Mouse (Mus musculus) heart, postnatal 0 days (tissue): ENCODE results near the gene Ripor3.

Source experiments
- CTCF ChIP-seq: IDR thresholded peaks from 2 replicates; pipeline ENCODE4 v1.5.1; 2016; ENCODE audit warnings: antibody characterized with exemption, control low read depth, low read depth
- EP300 ChIP-seq: IDR thresholded peaks from 2 replicates; pipeline ENCODE4 v1.6.1; 2016; ENCODE audit warnings: antibody characterized with exemption, low read depth

DNA sequence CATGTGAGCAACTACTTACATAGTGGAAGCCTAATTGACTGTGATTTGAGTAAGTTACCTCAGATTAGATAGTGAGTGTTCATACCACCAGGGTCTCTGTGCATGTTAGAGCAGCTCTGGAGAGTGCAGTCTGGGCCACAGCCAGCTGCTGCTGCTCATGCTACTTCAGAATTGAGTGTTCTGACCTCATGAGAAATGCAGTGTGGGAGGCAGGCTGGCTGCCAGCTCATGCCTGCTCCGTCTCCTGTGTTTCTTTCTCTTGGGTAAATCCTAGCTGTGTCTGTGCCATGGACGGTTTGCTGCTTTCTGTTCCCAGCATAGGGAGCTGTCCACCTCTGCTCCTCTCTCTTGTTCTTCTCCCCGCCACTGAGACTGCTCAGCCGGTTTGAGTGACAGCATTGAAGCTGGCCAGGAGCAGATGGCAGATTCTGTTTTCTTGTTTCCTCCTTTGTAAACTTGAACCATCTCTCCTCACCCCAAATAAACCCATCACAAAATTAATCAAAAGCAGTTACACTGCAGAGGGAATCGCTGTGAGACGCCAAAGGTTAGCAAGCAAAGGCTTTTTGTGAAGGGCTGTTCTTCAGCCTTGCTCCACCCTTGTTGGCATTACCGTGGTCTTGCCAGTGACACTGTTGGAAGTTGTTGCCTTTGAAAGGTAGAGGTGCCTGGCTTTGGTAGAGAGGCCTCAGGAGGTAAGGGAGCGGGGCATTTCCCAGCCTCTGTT is 68.1 kb downstream of the Ripor3 start:
- TF ChIP-seq CTCF (no peak), EP300 (no peak)
